Mouse (Mus musculus) heart, adult 2 months (tissue): ENCODE results near the gene Rab35. TPM values are rescaled to one million over a fixed set of nuclear protein-coding genes. Genes with fewer than 3 reads are reported as not detected.

ENCODE experiments used
- DNase-seq, 2 experiments: peaks; one replicate each; pipeline ENCODE4 v3.0.0; 2021
- H3K27ac ChIP-seq: fragments of 200-600 bp; 2 replicates; pipeline ENCODE4 v1.8.1; 2022
- H3K27me3 ChIP-seq: fragments of 200-500 bp; 2 replicates; pipeline ENCODE4 v1.6.1; 2012; ENCODE audit warnings: mild to moderate bottlenecking, low read length, inconsistent platforms, mixed read lengths; ENCODE audit not compliant: control insufficient read depth, insufficient read depth
- H3K36me3 ChIP-seq: fragments of 200-500 bp; 2 replicates; pipeline ENCODE4 v1.6.1; 2012; ENCODE audit warnings: low read length, inconsistent platforms; ENCODE audit not compliant: control insufficient read depth, insufficient read depth
- H3K4me1 ChIP-seq: fragments of 200-500 bp; 2 replicates; pipeline ENCODE4 v1.6.1; 2011; ENCODE audit warnings: low read length; ENCODE audit not compliant: control insufficient read depth, insufficient read depth
- H3K4me3 ChIP-seq: fragments of 200-600 bp; 2 replicates; pipeline ENCODE4 v1.8.1; 2022
- H3K79me2 ChIP-seq: fragments of 200-500 bp; replicated peaks from 2 replicates; pipeline ENCODE4 v1.6.1; 2012; ENCODE audit warnings: mild to moderate bottlenecking, inconsistent platforms, low read length, moderate library complexity, mixed read lengths; ENCODE audit not compliant: control insufficient read depth, insufficient read depth
- H3K9ac ChIP-seq: fragments of 200-500 bp; 2 replicates; pipeline ENCODE4 v1.6.1; 2012; ENCODE audit warnings: low read depth, mild to moderate bottlenecking, control low read depth, inconsistent platforms, low read length, mixed read lengths
- CTCF ChIP-seq: fragments of 200-600 bp; IDR thresholded peaks from 2 replicates; pipeline ENCODE4 v1.8.1; 2022; ENCODE audit warnings: antibody characterized with exemption, mild to moderate bottlenecking, moderate library complexity
- EP300 ChIP-seq: fragments of 200-500 bp; IDR thresholded peaks from 2 replicates; pipeline ENCODE4 v1.6.1; 2011; ENCODE audit warnings: low read depth, low read length, control low read depth; ENCODE audit not compliant: insufficient read depth
- POLR2A ChIP-seq: fragments of 200-500 bp; IDR thresholded peaks from 2 replicates; pipeline ENCODE4 v1.6.1; 2011; ENCODE audit warnings: mild to moderate bottlenecking, low read depth, low read length, control low read depth; ENCODE audit not compliant: insufficient read depth
- WGBS: fragments of 180-500 bp; shearing (Covaris S2); methylation state at CpG from one replicate; pipeline ENCODE4 v1.1.7; 2018; 5-methylcytosine and 5-hydroxymethylcytosine counted together
- intact Hi-C: fragments of 180-260 bp; cut with DNase I; formaldehyde crosslinking; loops from one replicate; pipeline ENCODE4 v1.15.1; 2025
- polyA plus RNA-seq: library from polyadenylated mRNA; depleted of rRNA; stranded (reverse); fragments of >200 nt; gene quantifications from 2 replicates; pipeline ENCODE4 v1.2.3, GENCODE M21; 2012
- total RNA-seq, 2 experiments: library from RNA; stranded (reverse); gene quantifications; 2 replicates each; pipeline ENCODE4 v1.2.3; 2021

The Rab35 gene
- total and polyA plus RNA-seq, 3 experiments = 40.1 to 48.6 (median 41.2) TPM

DNA sequence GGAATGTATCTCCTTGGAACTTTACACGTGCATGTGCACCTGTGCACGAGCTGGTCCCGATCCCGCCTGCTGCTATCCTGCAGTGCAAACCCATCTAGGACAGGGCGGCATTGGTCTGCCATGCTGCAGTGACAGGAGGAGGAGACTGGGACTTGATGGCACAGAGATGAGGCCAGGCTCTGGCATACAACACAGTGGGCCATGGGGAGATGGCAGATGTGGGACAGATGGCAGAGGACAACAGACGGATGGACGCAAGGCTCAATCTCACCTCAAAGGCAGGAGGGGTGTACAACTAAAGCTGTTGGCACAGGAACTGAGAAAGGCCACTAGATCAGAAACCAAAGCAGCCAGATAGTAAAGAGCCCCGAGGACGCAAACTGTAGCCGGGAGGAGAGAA, 19.2 kb downstream of the Rab35 start:
- H3K4me1 ChIP-seq = no peaks in the 10 kb centered on the region; the same call in 1 of the 2 replicates
- no peak overlapping the region for H3K27ac ChIP-seq
- no peak overlapping the region for H3K4me3 ChIP-seq
- H3K79me2 ChIP-seq = no peaks in the 10 kb centered on the region
- TF ChIP-seq EP300 = no peak
- DNase-seq = no peak
- intact Hi-C loops = loop anchor here (5.0 to 10.0 kb wide), 2 partner anchors 81 to 374 kb away; partner anchors contain the start of genes Bicdl1 and Prkab1
- 91% methylated on average over 10 of the region's 10 CpGs for WGBS
- no peaks in the 10 kb centered on the region for H3K36me3 ChIP-seq
- H3K9ac ChIP-seq = no peak overlapping the region
- no peaks in the 10 kb centered on the region for H3K27me3 ChIP-seq

DNA sequence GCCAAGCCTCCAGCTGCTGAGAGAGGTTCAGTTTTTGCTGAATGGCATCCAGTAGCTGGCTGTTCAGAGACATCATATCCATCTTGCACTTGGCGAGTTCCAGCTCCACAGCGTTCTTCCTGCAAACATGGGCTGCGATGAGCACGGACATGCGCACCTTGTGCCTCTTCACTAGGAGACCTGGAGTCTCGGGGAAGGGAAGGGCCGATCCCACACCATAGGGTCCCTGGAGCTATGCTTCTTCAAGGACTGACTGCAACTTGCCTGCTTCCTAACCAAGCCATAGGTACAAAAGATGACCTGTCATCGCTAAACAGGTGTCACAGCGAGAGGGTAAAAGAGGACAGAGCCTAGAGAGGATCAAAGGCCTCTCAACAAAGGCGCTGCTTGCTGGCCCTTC, 20.1 kb downstream of the Rab35 start:
- no peak for TF ChIP-seq CTCF
- no peak for TF ChIP-seq POLR2A
- TF ChIP-seq EP300 = no peak
- Histone ChIP-seq H3K27ac (no peak overlapping the region), H3K9ac (no peak overlapping the region), H3K4me1 (no peaks in the 10 kb centered on the region; the same call in 1 of the 2 replicates), H3K27me3 (no peaks in the 10 kb centered on the region), H3K79me2 (no peaks in the 10 kb centered on the region), H3K4me3 (no peak overlapping the region), H3K36me3 (no peaks in the 10 kb centered on the region)
- no peak for DNase-seq
- intact Hi-C loops = loop anchor here (2.0 to 10.0 kb wide), 3 partner anchors 19 to 373 kb away; partner anchors contain the start of genes Bicdl1 and Prkab1
- 88% methylated on average over 10 of the region's 10 CpGs for WGBS

DNA sequence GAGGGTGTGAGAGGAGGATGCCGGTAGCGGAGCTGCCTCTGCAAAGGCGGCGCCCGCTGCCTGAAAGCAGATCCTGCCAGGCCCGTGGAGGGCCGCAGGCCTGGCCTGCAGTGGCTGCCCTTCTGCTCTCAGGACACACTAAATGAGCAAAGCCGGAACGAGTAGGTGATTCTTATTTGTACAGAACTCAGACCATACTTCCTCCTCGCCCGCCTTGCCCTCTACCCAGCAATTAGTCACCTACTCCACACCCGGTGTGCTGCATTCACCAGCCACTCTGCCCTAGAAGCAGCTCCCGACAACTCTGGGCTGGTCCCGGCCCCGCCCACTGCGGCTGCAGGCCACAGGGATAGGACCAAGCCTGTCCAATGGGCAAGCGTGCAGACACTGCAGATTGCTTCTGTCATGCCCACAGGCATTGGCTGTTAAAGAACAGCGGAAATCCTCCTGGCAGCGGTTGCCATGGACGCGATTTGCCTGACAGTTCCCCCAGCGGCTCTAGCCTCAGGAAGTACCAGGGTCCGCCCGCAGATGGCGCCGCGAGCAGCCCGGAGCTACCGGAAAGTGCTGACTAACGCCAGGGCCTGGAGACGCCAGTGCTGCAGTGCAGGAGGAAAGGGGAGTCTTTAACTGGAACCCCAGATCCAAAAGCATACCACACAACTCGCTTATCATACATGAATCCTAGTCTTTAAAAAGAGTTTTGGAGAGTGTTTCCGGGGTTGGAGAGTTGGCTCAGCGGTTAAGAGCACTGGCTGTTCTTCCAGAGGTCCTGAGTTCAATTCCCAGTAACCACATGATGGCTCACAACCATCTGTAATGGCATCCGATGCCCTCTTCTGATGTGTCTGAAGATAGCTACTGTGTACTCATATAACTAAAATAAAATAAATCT, 21.2 kb downstream of the Rab35 start:
- 2% methylated on average over 35 of the region's 35 CpGs for WGBS
- Histone ChIP-seq H3K79me2 (no peaks in the 10 kb centered on the region), H3K9ac (peak overlapping the region; percentile 70), H3K27ac (peak overlapping the region; percentile 78), H3K27me3 (no peaks in the 10 kb centered on the region), H3K36me3 (no peaks in the 10 kb centered on the region), H3K4me1 (no peaks in the 10 kb centered on the region; the same call in 1 of the 2 replicates), H3K4me3 (peak overlapping the region; percentile 71)
- TF ChIP-seq POLR2A = peak; percentile 97
- 0 out of 2 replicates have a peak, but pooled peaks have one; percentile 99 for TF ChIP-seq CTCF
- TF ChIP-seq EP300 = peak; percentile 82; the same call in 1 of the 2 replicates
- peak; percentile 100 for DNase-seq
- intact Hi-C loops = loop anchor here (2.0 to 10.0 kb wide), 3 partner anchors 20 to 372 kb away; partner anchors contain the start of genes Bicdl1 and Prkab1

DNA sequence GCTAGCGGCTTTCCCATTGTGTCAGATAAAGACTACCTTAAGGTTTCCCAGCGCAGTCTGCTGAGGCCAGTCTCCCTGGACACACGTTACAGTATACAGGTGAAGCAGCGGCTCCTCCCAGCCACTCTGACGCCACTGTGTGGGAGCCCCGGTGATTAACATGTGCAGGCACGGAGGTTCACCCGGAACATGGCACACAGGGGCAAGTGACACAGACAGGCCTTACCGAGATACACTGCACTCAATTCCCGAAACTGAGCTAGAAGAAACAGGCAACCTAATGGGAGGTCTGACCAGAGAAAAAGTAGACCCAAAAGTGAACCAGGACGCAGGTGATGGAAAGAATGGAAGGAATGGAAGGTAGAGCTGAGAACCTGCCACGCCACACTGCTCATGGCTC, 22.1 kb downstream of the Rab35 start:
- no peaks in the 10 kb centered on the region; the same call in 1 of the 2 replicates for H3K4me1 ChIP-seq
- TF ChIP-seq CTCF (no peak), EP300 (no peak), POLR2A (no peak)
- intact Hi-C loops = loop anchor here (2.0 to 10.0 kb wide), 3 partner anchors 21 to 371 kb away; partner anchors contain the start of genes Bicdl1 and Prkab1
- H3K79me2 ChIP-seq = no peaks in the 10 kb centered on the region
- H3K4me3 ChIP-seq = no peak overlapping the region
- no peaks in the 10 kb centered on the region for H3K27me3 ChIP-seq
- H3K36me3 ChIP-seq = no peaks in the 10 kb centered on the region
- no peak for DNase-seq
- WGBS = 92% methylated on average over 12 of the region's 12 CpGs
- H3K9ac ChIP-seq = no peak overlapping the region
- no peak overlapping the region for H3K27ac ChIP-seq

DNA sequence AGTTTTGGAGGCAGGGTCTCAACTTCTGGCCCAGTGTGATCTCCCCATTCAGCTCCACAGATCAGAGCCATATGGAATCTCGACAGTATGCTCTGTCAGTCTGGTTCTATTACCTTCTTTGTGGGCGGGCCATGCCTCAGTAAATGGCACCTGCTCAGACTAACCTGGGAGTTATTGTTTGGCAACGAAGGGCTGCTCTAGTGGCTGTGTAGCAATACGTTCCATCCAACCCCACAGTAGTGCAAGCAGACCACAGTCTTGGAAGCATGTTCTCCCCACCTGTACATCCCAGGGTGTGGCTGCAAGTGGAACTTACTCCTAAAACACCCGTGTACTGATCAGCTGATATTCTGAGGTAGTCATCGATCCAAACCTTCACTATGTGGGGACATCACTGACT, 25.0 kb downstream of the Rab35 start:
- intact Hi-C loops = loop anchor here (10.0 kb wide), 1 partner anchor 368 kb away; the partner anchor contains the start of gene Prkab1
- H3K4me1 ChIP-seq = no peaks in the 10 kb centered on the region; the same call in 1 of the 2 replicates
- TF ChIP-seq POLR2A = no peak
- TF ChIP-seq EP300 = no peak
- TF ChIP-seq CTCF = no peak
- H3K27me3 ChIP-seq = no peaks in the 10 kb centered on the region
- no peak for DNase-seq
- no peak overlapping the region for H3K27ac ChIP-seq
- H3K36me3 ChIP-seq = no peaks in the 10 kb centered on the region
- no peaks in the 10 kb centered on the region for H3K79me2 ChIP-seq
- no peak overlapping the region for H3K4me3 ChIP-seq
- 75% methylated on average over 6 of the region's 6 CpGs for WGBS
- H3K9ac ChIP-seq = no peak overlapping the region
